Mouse (Mus musculus) cortical plate, adult 2 months (tissue): ENCODE data around the gene 4930539E08Rik.
A peak's percentile ranks its signal among the peaks of the same experiment; 100 is the strongest.

ENCODE experiments used
- CTCF ChIP-seq: fragments of 200-500 bp; IDR thresholded peaks from 2 replicates; pipeline ENCODE4 v1.5.1; 2011; ENCODE audit warnings: mild to moderate bottlenecking, control low read depth, low read length; ENCODE audit not compliant: insufficient read depth; ENCODE audit errors: extremely low read depth
- POLR2A ChIP-seq: fragments of 200-500 bp; IDR thresholded peaks from 2 replicates; pipeline ENCODE4 v1.6.1; 2011; ENCODE audit warnings: mild to moderate bottlenecking, low read length, control low read depth; ENCODE audit not compliant: insufficient read depth; ENCODE audit errors: extremely low read depth

DNA sequence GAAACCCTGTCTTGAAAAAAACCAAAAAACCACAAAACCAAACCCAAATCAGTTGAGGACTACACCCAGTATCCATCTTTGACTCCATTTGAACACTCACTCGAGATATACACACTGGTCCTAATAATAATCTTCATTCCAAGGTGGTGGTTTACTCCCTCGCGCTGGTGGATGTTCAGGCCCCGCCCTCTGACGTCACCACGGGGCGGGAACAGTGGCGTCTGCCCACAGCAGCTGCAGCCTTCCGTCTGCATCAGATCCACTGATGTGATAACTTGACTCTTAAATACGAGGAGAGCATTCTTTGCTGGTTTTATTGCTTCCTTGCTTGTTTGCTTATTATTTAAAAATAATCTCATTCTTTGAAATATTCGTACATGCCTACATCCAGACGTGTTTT is 32.8 kb downstream of the 4930539E08Rik start:
- TF ChIP-seq CTCF: no peak
- TF ChIP-seq POLR2A: 0 out of 2 replicates have a peak, but pooled peaks have one; percentile 24
